Mouse (Mus musculus): ENCODE data around the gene Veph1.
A peak's percentile ranks its signal among the peaks of the same experiment; 100 is the strongest.

The Veph1 gene

DNA sequence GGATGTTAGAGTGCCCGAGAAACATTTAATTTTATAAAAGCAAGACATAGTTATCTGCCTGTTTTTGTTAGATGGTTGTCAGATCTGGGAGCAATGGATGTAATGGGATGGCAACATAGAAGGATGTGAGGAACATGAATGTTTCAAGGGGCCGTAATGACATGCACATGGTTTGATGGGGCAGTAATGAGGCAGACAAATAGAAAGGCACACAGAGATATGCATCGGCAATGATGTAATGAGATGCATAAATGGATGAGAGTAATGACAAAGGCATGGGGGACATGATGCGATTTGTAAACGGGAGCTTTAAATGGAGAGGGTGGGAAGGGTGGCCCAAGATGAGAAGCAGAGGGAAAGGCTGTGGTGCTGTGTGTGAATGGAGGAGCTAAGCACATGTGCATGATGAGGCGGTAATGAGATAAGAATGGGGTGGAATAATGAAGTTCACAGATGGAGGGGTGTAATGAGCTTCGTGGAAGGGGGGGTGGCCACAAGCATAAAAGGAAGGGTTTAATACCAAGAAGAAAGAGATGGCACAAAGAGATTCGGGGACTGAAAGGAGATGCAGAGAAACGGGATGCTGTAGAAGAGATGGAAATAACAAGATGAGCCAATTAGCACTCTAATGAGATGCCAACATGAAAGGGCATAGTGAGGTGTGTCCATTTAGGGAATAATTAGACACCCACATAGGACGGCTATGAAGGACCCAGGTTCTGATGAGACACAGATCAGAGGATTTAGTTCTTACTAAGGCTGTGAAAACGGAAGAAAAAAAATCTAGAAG, 194.6 kb downstream of the Veph1 start:
- DNase-seq (ENCODE audit: low read depth, low spot score) = no peak

DNA sequence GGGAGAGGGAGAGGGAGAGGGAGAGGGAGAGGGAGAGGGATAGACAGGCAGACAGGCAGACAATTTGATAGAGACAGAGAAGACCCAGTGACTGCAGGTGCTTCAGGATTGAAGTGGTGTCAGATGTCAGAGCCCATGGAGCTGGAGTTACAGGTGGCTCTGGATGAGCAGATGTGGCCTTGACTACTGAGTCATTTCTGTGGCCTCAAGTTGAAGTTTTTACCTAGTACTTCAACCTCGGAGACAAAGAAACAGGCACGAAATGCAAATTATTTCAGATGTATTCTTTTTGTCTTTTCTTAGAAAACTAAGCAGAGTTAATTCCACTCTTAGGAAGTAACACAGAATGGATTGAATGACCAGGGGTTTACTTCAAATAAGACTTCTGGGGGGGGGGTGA, 195.6 kb downstream of the Veph1 start:
- DNase-seq (ENCODE audit: low read depth, low spot score) = no peak

DNA sequence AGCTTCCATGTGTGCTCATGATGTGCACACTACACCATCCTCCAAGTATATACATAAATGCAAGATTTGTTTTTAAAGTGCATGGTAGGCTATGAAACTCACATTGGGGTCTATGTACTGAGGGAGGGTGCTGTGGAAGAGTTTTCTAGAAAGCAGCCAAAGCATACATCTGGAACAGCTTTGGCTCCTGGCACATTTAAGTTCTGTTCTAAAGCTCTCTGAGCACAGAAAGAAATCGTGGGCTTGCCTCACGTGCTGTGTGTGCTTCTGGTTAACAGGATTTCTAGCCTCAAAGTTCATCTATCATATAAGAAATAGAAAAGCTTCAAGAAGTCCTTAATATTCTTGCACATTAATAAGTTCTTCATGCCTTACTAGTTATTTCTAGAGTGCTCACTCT, 204.9 kb downstream of the Veph1 start:
- DNase-seq (ENCODE audit: low read depth, low spot score) = no peak

DNA sequence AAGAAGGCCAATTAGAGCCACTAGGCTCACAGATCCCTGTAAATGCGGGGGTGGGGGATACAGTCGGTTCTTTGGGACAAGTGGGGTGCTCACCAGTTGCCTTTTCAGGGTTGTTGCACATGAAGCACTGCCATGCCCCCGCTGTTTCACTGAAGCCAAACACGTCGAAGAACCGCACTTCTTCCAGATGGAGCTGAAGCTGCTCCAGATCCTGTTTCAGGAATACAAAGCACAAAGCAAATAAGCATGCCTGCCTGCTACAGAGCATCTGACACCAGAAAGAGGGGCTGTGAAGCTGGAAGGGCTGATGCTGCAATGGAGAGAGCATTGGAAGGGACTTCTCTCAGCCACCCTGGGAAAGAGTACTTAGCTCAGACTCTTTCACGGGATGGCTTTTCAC, 209.0 kb downstream of the Veph1 start:
- no peak for DNase-seq (ENCODE audit: low read depth, low spot score)

DNA sequence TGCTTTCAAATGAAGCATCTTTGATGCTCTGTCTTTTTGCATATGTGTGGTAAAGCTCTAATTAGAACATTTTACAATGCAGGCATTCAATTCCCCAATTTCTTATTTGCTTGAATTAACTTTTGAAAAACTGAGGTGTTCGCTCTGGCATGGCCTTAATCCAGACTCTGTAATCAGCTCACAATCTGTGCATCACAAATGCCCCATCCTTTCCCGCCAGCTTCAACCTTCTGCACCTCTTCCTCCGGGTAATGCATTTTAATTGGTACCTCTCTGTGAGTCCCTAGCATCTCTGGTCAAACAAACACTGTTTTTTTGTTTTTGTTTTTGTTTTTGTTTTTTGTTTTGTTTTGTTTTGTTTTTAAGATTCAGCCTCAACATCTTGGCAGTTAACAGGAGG, 212.8 kb downstream of the Veph1 start:
- no peak for DNase-seq (ENCODE audit: low read depth, low spot score)

DNA sequence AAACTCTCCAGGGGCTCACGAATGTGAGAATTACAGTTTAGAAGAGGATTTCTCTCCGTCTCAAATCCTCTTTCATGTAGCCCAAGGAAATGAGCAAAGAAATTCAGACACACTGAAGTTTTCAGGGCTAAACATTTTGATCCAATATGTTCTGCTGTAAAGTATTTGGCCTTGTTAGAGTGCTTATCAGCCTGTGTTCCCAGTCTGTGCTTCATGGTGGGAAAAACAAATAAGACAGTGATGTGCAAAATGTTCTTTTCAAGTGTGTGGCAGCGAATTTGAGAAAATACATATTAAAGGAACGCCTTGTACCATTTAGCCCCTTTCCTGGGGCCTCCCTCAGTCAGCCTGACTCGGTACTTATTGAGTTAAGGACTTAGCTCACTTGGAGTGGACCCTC, 213.2 kb downstream of the Veph1 start:
- no peak for DNase-seq (ENCODE audit: low read depth, low spot score)

DNA sequence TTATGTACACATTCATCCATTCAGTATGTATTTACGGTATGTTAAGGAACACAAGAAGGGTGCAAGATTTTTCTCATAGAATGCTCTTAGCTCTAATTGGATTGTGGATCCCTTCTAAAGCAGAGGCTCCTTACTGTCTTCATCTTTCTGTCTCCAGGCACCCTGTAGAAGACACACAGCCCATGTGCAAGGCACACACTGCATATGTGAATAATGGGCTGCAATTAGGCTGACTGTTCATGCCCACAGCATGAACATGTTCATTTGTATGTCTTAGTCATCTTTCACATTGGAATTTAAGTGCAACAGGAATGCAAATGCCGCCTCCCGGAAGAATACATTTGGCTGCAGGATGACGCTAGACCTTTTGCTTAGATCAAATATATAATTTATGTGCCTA, 213.7 kb downstream of the Veph1 start:
- no peak for DNase-seq (ENCODE audit: low read depth, low spot score)

DNA sequence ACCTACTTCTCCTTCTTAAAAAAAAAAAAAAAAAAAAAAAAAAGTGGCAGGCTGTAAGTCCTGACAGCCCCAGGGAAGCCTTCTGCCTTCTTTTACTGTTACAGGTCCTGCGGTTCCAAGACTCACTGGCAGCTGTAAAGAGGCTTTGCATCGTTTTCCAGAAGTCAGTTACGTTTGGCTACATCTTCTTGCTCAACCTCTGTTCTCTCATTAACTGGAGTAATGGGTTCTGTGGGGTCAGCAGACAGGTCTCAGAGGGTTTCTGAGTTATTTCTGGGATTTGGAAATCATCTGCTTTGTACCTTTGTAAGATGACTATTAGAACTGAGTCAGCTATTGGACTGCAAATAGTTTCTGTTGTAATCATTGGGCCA, 215.3 kb downstream of the Veph1 start:
- no peak for DNase-seq (ENCODE audit: low read depth, low spot score)

DNA sequence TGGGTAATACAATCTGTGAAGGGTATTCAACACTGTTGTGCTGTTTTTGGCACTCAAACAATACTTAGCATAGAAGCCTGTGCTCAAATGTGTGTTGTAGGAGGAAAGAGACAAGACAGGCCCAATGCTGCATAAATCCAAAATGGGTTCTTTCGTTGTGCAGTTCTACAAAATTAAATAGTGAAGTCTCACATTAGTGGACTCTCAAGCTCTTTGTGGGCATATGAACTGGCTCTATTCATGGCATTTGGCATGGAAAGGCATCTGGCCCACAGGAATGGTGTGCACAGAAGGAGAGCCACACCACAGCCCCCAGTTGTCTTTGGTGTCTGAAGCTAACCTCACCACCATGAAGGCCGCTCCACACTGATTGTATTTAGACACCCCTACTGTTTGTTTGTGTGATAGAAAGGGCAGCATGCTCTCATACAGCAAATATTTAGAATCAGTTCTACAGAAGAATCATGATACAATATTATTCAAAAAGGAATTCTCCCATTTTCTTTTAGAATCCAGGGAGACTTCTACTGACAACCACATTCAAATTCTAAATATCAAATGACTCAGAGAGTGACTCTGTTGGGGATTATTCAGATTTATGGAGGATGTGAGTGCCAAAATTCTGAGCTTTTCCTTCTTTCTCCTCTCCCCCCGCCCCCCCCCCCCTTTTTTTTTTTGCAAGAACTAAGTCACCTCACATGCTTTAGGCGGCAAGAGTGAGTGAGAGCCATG, 215.8 kb downstream of the Veph1 start:
- DNase-seq (ENCODE audit: low read depth, low spot score) = no peak

DNA sequence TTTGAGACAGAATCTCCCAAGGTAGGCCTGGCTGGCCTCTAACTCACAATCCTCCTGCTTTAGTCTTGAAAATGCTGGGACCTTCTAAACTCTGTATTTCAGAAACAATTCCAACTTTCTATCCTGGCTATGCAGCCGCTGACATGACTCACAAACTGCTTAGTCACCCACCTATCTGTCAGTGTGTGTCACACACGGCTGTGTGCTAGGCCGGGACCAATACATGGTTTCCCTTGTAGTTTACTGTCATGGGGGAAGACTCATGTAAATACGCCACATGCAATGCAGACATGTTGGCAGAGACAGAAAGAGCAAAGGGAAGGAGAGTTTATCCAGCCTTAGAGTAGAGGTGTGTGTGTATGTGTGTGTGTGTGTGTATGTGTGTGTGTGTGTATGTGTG, 216.8 kb downstream of the Veph1 start:
- no peak for DNase-seq (ENCODE audit: low read depth, low spot score)

DNA sequence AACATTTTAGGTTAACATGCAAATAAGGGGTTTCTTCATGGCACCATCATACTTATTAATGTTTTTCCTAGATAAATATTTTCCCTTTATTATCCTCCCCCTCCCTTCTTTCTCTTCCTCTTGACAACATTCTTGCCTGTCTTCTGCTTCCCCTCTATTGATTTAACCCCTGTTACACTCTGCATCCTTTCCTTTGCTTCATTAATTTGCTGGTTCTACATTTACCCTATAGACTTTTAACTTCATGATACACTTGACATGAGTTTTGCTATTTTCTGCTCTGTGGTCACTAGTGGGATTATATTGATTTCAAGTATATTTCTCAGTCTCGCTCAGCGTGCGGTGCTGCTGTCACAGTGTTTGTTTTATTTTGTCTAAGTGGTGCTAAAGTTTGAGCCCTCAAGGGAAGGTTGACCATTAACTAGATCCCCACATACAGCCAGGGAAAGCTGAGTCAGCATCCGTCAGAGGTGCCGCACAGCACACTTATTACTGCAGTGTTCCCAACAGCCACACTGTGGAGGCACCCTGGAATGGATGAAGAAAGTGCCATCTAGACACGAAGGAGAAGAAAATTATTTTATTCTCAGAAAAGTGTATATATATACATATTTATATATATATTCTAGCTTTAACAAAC, 217.6 kb downstream of the Veph1 start:
- no peak for DNase-seq (ENCODE audit: low read depth, low spot score)

DNA sequence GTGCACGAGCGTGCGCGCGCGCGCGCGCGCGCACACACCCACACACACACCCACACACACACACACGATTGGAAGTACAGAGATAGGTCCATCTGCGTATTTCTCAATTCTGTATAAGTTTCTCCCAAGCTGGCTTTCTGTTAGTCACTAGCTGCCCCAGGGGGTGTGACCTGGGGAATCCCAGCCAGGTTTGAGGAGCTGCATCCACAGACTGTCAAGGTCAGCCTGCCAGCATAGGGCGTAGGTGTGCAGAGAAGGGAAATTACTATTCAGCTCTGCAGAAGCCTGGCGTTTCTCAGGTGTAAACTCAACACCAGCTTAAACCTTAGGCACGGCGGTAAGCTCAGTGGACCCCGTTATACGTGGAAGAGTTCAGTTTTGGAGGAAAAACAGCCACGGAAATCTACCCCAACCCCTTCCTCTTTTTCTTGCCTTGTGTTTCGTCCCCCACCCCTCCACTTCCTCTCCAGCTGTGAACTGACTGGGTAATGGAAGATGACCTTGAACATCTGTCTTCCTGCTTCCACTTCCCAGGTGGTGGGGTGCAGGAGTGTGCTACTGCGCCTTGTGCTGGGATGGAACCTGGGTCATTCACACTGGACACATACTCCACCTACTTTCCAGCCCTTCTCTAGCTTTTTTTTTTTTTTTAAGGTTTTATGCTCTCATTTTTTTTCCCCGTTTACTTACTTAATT, 218.5 kb downstream of the Veph1 start:
- DNase-seq (ENCODE audit: low read depth, low spot score) = no peak

DNA sequence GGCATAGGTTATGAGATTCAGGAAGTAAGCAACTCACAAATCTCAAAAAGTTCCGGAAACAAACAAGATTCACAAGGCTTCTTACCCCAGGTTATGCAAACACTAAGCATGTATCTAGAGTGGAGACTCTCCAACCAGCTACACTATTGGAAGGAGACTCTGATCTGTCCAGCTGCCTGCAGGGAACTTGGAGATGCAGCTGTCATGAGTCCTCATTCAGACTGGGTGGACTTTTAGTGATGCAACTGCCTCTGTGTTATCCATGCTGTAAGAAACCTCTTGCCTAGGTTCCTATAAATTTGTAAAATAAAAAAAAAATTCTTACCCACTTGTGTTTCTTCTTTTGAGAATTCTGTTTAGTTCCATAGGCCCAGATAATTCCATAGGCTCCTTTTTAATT, 226.4 kb downstream of the Veph1 start:
- DNase-seq (ENCODE audit: low read depth, low spot score) = no peak

DNA sequence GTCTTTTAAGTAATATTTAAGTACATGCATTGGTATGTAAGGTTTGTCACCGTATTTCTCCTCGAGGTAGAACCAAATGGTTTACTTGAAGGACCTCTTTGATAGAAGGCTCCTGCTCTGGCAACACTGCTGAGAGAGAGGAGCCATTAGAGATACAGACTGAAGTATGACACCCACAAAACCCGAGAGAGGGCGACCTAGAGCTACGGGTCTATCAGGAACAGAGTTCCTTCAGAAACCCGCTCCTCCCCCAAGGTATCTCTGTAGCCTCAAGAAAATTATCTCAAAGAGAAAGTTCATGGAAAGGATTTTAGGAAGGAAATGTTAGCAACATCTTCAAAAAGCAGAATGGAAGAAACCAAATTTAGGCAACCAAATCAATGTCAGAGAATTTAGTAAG, 232.8 kb downstream of the Veph1 start:
- no peak for DNase-seq (ENCODE audit: low read depth, low spot score)

DNA sequence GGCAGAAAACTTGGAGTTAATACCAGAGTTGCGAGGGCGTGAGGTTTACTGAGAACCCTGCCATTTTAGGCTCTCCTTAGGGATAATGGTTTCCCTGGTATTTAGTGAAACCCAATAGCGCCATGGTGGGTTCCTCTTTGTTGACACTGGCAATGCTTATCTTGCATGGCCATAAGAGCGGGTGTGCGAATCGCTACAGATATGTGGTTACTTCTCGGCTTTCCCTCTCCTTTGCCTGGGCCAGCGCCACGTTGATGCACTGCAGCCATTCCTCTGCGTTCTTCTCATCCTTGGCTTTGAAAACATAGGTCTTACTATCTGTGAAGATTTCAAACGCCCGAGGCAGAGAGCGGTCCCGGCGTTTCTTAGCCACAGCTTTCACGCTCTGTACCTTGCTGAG, 239.7 kb downstream of the Veph1 start:
- DNase-seq (ENCODE audit: low read depth, low spot score) = no peak

DNA sequence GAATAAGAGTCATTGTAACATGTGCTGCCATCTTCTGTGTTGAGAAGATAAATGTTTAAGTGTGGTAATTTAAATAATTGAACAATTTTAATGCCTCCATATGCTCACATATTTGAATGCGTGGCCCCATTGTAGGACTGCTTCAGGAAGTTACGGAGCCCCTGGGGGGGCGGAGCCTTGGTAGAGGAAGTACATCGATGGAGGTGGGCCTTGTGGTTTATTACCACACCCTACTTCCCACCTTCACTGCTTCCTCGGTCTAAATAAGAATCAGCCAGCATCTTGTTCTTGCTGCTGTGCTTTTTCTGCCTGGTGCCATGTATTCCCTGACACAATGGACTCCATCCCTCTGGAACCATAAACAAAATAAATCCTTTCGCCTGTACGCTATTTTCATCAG, 241.0 kb downstream of the Veph1 start:
- DNase-seq (ENCODE audit: low read depth, low spot score) = no peak

DNA sequence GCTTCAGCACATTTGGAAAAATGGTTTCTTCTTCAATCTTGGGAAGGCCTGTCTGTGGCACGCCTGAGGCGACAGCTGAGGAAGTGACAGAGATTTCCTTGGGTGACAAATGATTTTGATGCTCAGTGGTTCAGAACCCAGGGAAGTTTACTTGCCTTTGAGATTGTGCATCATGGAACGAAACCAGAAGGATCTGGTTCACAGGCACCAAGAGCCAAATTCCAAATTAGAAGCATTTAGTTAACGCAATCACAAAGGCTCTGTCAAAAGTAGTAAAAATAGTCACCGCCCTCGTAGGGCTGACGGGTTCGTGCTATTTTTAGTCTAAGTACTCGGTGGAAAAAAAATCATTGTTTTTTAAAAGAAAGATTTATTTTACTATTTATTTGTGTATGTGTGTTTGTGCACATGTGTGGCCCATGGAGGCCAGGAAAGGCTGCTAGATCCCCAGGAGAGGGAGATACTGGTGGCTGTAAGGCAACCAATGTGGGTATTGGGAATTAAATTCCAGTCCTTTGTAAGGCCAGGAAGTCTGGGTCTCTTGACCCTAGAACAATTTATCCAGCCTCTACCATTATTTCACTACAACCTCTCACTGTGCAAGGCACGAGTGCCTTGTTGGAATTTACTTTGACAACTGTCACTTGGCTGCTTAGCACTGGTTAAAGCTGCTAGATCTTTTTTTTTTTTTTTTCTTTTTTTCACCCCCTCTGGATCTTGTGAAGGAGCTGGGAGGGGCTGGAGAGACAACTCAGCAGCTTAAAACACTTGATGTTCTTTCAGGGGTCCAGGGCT, 246.3 kb downstream of the Veph1 start:
- DNase-seq (ENCODE audit: low read depth, low spot score) = peak; percentile 60

DNA sequence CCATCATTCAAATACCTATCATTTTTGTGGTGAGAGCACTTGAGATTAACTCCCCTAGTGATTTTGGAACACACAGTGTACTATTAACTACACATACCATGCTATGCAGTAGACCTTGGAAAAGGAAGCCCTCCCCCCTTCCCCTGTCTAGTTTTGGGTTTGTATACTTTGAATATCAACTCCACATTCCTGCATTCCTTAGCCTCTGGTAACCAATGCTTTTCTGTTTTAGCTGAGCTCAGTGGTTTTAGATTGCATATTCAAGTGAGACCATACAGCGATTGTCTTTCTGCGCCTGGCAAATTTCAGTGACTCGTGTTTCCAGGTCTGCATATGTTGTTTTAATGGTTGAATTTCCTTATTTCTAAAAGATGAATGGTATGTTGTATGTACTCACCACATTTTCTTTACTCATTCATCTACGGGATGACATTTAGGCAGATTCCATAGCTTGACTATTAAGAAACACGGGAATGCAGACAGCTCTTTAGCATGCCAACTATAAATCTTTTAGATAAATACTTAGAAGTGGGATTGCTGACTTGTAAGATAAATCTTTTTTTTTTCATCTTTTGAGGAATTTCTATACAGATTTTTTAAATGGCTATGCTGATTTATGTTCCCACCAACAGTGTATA, 255.7 kb downstream of the Veph1 start:
- DNase-seq (ENCODE audit: low read depth, low spot score) = no peak

DNA sequence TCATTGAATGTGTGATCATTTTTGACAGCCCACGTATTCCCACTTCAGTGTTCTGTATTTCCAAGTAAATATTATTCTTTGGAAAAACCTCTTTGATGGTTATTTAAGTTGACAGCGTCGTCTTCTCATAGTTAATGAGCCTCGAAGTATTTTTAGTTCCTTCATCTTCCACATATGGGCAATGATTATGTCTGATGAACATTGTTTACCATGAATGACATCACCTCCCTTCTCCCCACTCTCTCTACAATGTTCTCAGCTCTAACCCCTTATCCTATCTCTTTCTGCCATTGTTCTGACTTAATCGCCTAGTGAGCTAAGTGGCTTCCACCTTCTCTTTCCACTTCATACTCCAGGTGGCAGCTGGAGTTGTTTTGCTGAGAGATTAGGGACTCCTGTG, 261.4 kb downstream of the Veph1 start:
- DNase-seq (ENCODE audit: low read depth, low spot score) = no peak

DNA sequence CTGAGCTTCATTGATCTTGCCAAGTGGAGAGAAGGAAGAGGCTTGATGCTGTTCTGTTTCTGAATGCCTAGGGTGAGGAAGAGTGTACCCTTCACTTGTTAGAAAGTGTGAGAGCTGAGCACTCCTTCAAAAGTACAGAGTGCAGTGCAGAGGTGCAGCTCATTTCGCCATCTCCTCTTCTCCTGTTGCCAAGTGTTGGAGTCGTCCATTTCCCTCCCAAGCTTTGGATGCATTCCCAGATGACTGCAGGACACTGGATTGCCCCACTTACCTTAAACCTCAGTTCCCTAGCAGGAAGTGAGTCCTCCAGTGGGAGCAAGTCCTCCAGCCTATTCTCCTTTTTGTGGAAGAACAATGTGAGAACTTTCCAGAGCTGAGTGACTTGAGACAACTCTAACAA, 263.3 kb downstream of the Veph1 start:
- no peak for DNase-seq (ENCODE audit: low read depth, low spot score)

DNA sequence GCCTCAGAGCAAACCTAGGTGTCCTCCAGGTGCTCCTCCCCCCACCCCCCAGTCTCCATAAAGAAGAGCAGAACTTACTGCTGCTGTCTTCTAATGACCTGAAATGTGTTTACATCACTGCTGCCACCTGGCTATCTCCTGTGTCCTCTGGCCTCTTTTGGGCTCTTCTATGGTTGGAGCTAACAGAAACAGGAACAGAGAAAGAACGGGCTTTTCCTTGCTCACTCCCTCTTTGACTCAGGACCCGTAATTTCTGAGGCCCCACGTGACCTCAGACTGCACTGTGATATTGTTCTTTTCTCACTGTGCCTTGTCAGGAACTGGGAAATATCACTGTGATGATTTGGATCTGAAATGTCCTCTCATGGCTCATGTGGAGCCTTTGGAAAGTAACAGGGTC, 271.2 kb downstream of the Veph1 start:
- DNase-seq (ENCODE audit: low read depth, low spot score) = no peak

Data from brain, embryonic 18.5 days (tissue).